Mouse (Mus musculus): ENCODE measurements around the gene Naa20. TPM values are rescaled to one million over a fixed set of nuclear protein-coding genes. Genes with fewer than 3 reads are reported as not detected.

Naa20 gene
- polyA plus RNA-seq (2017; shearing (Covaris generic)): 100 to 1,000 TPM; 105 to 130 TPM

GRCm38 (mm10) chr2:145901861-145902260 is at the start of gene Naa20:
Gene Naa20 (plus strand): TSS chr2:145902099.

GRCm38 (mm10) chr2:145934339-145935231 is 32.7 kb downstream of the Naa20 start, which contains the start of the genes Cfap61 and Crnkl1:
Gene Cfap61 (plus strand): TSS chr2:145934784.
Gene Crnkl1 (minus strand): TSS chr2:145935014.

Other genes starting within 250 kb of the Naa20 start
- gene Rin2, start 226.9 kb upstream of the Naa20 start, polyA plus RNA-seq (2017; shearing (Covaris generic)): 10 to 100 TPM in 1 of 2 experiments, 1 to 10 TPM in 1; 1.9 to 14.3 TPM
- gene Cfap61, start 32.7 kb downstream of the Naa20 start, polyA plus RNA-seq (2017; shearing (Covaris generic)): under 1 TPM in 1 of 2 experiments, not detected in 1; 0.52 TPM
- gene Crnkl1, start 32.9 kb downstream of the Naa20 start, polyA plus RNA-seq (2017; shearing (Covaris generic)): 10 to 100 TPM; 48.4 to 52.4 TPM